Mouse (Mus musculus): ENCODE measurements around the gene Gm2174. TPM values are rescaled to one million over a fixed set of nuclear protein-coding genes. Genes with fewer than 3 reads are reported as not detected.

Gene Gm2174
- polyA plus RNA-seq, 1 experiment from 2014 or later, result 0.99 TPM

DNA sequence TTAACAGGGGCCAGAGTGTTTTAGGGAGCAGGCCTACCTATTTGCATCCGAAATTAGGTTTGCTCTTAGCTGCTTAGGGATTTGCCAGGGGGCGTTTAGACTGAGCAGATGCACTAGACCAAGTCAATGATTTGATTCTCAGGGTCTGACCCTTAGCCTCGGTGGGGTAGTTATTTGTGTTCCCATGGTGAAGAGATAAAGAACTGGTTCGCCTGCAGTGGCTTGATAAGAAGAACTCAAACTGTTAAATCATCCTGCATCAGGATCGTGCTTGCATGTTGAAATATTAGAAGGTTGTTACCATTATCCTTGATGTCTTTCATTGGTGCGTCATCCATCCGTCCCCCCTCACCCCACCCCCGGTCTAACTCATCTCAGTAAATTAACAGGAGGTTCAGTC is 8.6 kb downstream of the Gm2174 start:
- Histone ChIP-seq H3K36me3 (replicated peaks) (no peaks in the 10 kb centered on the region), H3K4me1 (0 out of 2 replicates have a peak, but pooled peaks cover 3% of the 10 kb centered on the region), H3K27ac (peak overlapping the region; percentile 96), H3K4me2 (peak overlapping the region; percentile 52), H3K9me3 (no peaks in the 10 kb centered on the region), H3K9ac (peak overlapping the region; percentile 73), H3K4me3 (peak overlapping the region; percentile 58), H3K27me3 (replicated peaks) (no peaks in the 10 kb centered on the region)
- 23% methylated on average over 8 of the region's 8 CpGs for WGBS
- peak; percentile 35; the same call in 1 of the 2 replicates for ATAC-seq (replicated peaks)

- Histone ChIP-seq H3K4me1 (no peaks in the 10 kb centered on the region), H3K9me3 (no peaks in the 10 kb centered on the region), H3K9ac (no peak overlapping the region), H3K4me2 (no peak overlapping the region), H3K4me3 (no peak overlapping the region), H3K27me3 (replicated peaks) (no peaks in the 10 kb centered on the region), H3K27ac (no peak overlapping the region), H3K36me3 (replicated peaks) (no peaks in the 10 kb centered on the region)
- ATAC-seq (replicated peaks), result no peak
- 74% methylated on average over 14 of the region's 14 CpGs for WGBS
Observed at GRCm38 (mm10) chrX:56462020-56462933, 14.5 kb downstream of the Gm2174 start.

DNA sequence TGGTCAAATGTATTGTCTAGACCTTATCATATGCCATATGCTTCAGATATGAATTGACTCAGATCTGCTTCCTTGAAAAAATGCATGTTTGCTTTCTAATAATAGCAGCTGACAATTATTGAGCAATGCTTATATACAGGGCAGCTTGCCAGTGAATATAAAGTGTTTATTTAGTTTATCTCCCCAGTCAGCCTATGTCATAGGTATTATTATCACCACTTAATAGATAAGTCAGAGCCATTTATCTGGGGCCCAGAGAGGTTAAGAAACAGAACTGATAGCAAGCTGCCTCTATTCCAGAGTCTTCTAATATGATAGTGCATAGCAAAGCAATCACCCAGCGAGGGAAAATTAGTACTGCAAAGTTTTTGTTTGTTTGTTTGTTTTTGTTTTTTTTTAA is 17.1 kb downstream of the Gm2174 start:
- WGBS, result 83% methylated on average over 1 of the region's 1 CpGs
- H3K4me1 ChIP-seq, result no peaks in the 10 kb centered on the region
- no peak for ATAC-seq (replicated peaks)
- no peak overlapping the region for H3K27ac ChIP-seq
- H3K4me3 ChIP-seq, result no peak overlapping the region
- H3K27me3 ChIP-seq (replicated peaks), result no peaks in the 10 kb centered on the region
- H3K4me2 ChIP-seq, result no peak overlapping the region
- no peak overlapping the region for H3K9ac ChIP-seq
- no peaks in the 10 kb centered on the region for H3K36me3 ChIP-seq (replicated peaks)
- no peaks in the 10 kb centered on the region for H3K9me3 ChIP-seq

DNA sequence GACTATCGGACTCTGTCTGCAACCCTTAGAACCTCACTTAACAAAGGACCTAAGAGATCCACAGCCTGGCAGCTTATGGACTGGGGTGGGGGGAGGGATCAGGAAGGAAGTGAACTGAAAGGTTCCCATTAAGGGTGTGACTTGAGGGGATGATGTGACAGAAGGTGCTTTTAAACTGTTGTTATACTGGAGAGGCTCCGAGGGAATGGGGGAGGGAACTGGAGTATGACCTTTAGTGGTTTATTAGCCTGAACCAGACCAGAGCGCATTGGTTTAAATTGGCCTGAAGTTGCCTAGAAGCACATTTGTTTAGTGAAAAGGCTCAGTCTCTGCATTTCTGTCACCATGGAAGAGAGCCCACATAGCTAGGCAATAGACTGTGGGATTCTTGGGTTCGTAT is 19.9 kb downstream of the Gm2174 start:
- ATAC-seq (replicated peaks), result no peak
- no peak overlapping the region for H3K27ac ChIP-seq
- no peak overlapping the region for H3K4me2 ChIP-seq
- H3K4me1 ChIP-seq, result no peaks in the 10 kb centered on the region
- no peak overlapping the region for H3K9ac ChIP-seq
- 79% methylated on average over 4 of the region's 4 CpGs for WGBS
- H3K36me3 ChIP-seq (replicated peaks), result no peaks in the 10 kb centered on the region
- H3K4me3 ChIP-seq, result no peak overlapping the region
- no peaks in the 10 kb centered on the region for H3K27me3 ChIP-seq (replicated peaks)
- no peaks in the 10 kb centered on the region for H3K9me3 ChIP-seq

GRCm38 (mm10) chrX:56468422-56468821 is 20.7 kb downstream of the Gm2174 start:
- 49% methylated on average over 6 of the region's 6 CpGs for WGBS
- no peaks in the 10 kb centered on the region for H3K9me3 ChIP-seq
- H3K4me2 ChIP-seq, result no peak overlapping the region
- H3K36me3 ChIP-seq (replicated peaks), result no peaks in the 10 kb centered on the region
- H3K4me1 ChIP-seq, result no peaks in the 10 kb centered on the region
- H3K27me3 ChIP-seq (replicated peaks), result no peaks in the 10 kb centered on the region
- no peak overlapping the region for H3K4me3 ChIP-seq
- H3K27ac ChIP-seq, result no peak overlapping the region
- no peak overlapping the region for H3K9ac ChIP-seq
- no peak for ATAC-seq (replicated peaks)

- Histone ChIP-seq H3K36me3 (replicated peaks) (no peaks in the 10 kb centered on the region), H3K4me2 (no peak overlapping the region), H3K4me3 (no peak overlapping the region), H3K9me3 (no peaks in the 10 kb centered on the region), H3K27me3 (replicated peaks) (no peaks in the 10 kb centered on the region), H3K27ac (no peak overlapping the region), H3K4me1 (no peaks in the 10 kb centered on the region), H3K9ac (no peak overlapping the region)
- 67% methylated on average over 8 of the region's 8 CpGs for WGBS
- ATAC-seq (replicated peaks), result no peak
Observed at GRCm38 (mm10) chrX:56474035-56474434, 26.3 kb downstream of the Gm2174 start.

DNA sequence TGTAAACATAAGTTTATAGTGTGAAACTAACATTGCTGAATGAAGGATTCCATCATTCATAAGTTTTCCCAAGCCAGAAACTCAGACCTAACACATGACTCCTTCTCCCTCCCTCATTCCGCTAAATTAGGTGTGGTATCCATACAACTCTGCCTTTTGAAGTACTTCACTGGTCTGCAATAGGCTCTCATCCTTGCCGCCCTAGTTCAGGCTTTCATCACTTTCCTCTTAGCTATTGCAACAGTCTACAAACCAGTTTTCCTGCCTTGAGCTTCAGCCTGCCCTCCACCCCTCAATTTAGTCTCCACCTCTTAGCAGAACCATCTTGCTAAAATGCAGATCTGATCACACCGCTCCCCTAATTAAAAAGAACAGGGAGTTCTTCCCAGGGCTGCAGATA is 29.8 kb downstream of the Gm2174 start:
- H3K9ac ChIP-seq, result no peak overlapping the region
- no peaks in the 10 kb centered on the region for H3K27me3 ChIP-seq (replicated peaks)
- no peak overlapping the region for H3K4me2 ChIP-seq
- H3K4me3 ChIP-seq, result no peak overlapping the region
- H3K9me3 ChIP-seq, result no peaks in the 10 kb centered on the region
- no peaks in the 10 kb centered on the region for H3K4me1 ChIP-seq
- no peaks in the 10 kb centered on the region for H3K36me3 ChIP-seq (replicated peaks)
- ATAC-seq (replicated peaks), result no peak
- WGBS, result 92% methylated on average over 3 of the region's 3 CpGs
- no peak overlapping the region for H3K27ac ChIP-seq

DNA sequence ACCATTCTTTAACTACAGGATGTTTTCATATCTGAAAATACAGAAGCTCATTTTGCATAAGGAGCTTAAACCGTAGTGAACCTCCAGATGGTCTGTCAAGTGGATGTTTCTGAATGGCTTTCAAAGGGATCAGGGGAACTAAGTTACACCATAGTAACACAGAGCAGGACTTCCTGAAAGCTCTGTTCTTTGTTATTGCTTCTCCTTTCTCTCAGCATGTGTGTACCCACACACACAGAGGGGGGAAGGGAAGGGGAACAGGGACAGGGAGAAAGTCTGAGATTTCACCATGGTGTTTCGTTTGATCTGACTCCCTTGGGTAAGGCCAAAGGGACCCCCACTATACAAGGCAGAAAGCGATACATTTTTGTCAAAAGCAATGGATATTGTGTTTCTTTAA is 34.1 kb downstream of the Gm2174 start:
- H3K27ac ChIP-seq, result no peak overlapping the region
- H3K4me3 ChIP-seq, result no peak overlapping the region
- 50% methylated on average over 3 of the region's 3 CpGs for WGBS
- no peak for ATAC-seq (replicated peaks)
- no peaks in the 10 kb centered on the region for H3K4me1 ChIP-seq
- no peaks in the 10 kb centered on the region for H3K9me3 ChIP-seq
- no peak overlapping the region for H3K9ac ChIP-seq
- H3K36me3 ChIP-seq (replicated peaks), result no peaks in the 10 kb centered on the region
- no peak overlapping the region for H3K4me2 ChIP-seq
- H3K27me3 ChIP-seq (replicated peaks), result no peaks in the 10 kb centered on the region

DNA sequence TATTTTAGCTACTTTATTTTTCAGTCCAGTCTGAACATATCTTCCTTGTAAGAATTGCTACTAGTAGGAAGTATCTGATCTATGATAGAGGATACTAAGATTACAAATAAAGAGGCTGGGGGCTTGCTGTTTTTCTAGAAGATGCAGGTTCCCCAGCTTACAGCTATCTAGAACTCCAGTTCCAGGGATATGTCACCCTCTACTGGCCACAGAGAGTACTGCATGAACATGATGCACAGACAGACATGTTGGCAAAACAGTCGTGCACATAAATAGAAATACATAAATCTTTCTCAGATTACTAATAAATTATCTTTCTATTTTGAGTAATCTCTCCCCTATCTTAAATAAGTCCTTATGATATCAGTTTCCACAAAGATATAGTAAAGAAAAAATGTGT is 42.0 kb downstream of the Gm2174 start:
- H3K9me3 ChIP-seq, result no peaks in the 10 kb centered on the region
- no peaks in the 10 kb centered on the region for H3K36me3 ChIP-seq (replicated peaks)
- H3K9ac ChIP-seq, result no peak overlapping the region
- 0 out of 2 replicates have a peak, but pooled peaks have one; percentile 33 for ATAC-seq (replicated peaks)
- no peak overlapping the region for H3K4me3 ChIP-seq
- no peaks in the 10 kb centered on the region for H3K4me1 ChIP-seq
- no peak overlapping the region for H3K4me2 ChIP-seq
- no peak overlapping the region for H3K27ac ChIP-seq
- 27% methylated on average over 1 of the region's 1 CpGs for WGBS
- no peaks in the 10 kb centered on the region for H3K27me3 ChIP-seq (replicated peaks)

- Histone ChIP-seq H3K27me3 (replicated peaks) (no peaks in the 10 kb centered on the region), H3K4me3 (no peak overlapping the region), H3K4me2 (no peak overlapping the region), H3K4me1 (no peaks in the 10 kb centered on the region), H3K36me3 (replicated peaks) (no peaks in the 10 kb centered on the region), H3K27ac (no peak overlapping the region), H3K9me3 (no peaks in the 10 kb centered on the region), H3K9ac (no peak overlapping the region)
- WGBS, result 82% methylated on average over 7 of the region's 7 CpGs
- ATAC-seq (replicated peaks), result no peak
Observed at GRCm38 (mm10) chrX:56497241-56497640, 49.5 kb downstream of the Gm2174 start.

Other genes with a start within 250 kb of the Gm2174 start
- gene Gm773, start 235.1 kb upstream of the Gm2174 start, polyA plus RNA-seq (2015; fragmentation: Nextera tagmentation; extraction: Ambion mirVana), result not detected in 2 replicates
- gene Zfp449, start 101.6 kb upstream of the Gm2174 start, polyA plus RNA-seq (2015; fragmentation: Nextera tagmentation; extraction: Ambion mirVana), result 6.0 and 6.1 TPM in 2 replicates
- gene Smim10l2a, start 73.4 kb upstream of the Gm2174 start, polyA plus RNA-seq (2015; fragmentation: Nextera tagmentation; extraction: Ambion mirVana), result 41.0 and 43.5 TPM in 2 replicates
- 19.4 and 19.9 TPM in 2 replicates for gene Ints6l, start 6.9 kb downstream of the Gm2174 start, polyA plus RNA-seq (2015; fragmentation: Nextera tagmentation; extraction: Ambion mirVana)
- gene Gm10477, start 76.8 kb downstream of the Gm2174 start, polyA plus RNA-seq (2015; fragmentation: Nextera tagmentation; extraction: Ambion mirVana), result not detected in 2 replicates
- 0.27 TPM in 1 of 2 replicates, not detected in the other for gene Gm648, start 101.6 kb downstream of the Gm2174 start, polyA plus RNA-seq (2015; fragmentation: Nextera tagmentation; extraction: Ambion mirVana)
- 55.3 and 57.9 TPM in 2 replicates for gene Mmgt1, start 150.1 kb downstream of the Gm2174 start, polyA plus RNA-seq (2015; fragmentation: Nextera tagmentation; extraction: Ambion mirVana)
- 68.0 and 73.9 TPM in 2 replicates for gene Slc9a6, start 161.8 kb downstream of the Gm2174 start, polyA plus RNA-seq (2015; fragmentation: Nextera tagmentation; extraction: Ambion mirVana)